Mouse (Mus musculus) large intestine, adult 2 months (tissue): Measurements from ENCODE around the gene Ptprt. TPM values are rescaled to one million over a fixed set of nuclear protein-coding genes. Genes with fewer than 3 reads are reported as not detected.

Experiments
- DNase-seq: peaks from one replicate; pipeline ENCODE4 v3.0.0-alpha.2; 2012; ENCODE audit warnings: low read depth, low spot score
- WGBS: fragments of 180-500 bp; shearing (Covaris S2); methylation state at CpG from one replicate; pipeline ENCODE4 v1.1.7; 2018; 5-methylcytosine and 5-hydroxymethylcytosine counted together
- polyA plus RNA-seq: library from polyadenylated mRNA; depleted of rRNA; stranded (reverse); fragments of >200 nt; gene quantifications from 2 replicates; pipeline ENCODE4 v1.2.3, GENCODE M21; 2012

Ptprt gene
- polyA plus RNA-seq, 1 experiment: 0.69 TPM

DNA sequence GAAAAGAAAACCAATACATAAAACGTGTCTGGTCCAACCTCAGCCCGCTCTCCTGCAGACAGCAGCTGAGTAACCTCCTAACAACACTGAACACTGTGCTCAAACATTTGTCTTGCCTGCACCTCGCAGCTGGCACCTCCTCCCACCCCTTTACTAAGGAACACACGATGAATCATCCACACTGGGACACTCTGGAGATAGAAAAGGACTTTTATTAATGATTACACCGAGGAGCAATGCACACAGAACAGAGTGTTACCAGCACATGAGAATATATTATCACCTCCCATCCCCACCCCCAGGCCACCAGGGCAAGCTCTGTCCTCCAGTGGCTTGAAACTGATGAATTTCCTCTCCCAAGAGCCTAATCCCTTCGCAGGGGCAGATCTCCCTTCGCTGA, 230.8 kb downstream of the Ptprt start:
- WGBS: 34% methylated on average over 7 of the region's 7 CpGs
- no peak for DNase-seq

DNA sequence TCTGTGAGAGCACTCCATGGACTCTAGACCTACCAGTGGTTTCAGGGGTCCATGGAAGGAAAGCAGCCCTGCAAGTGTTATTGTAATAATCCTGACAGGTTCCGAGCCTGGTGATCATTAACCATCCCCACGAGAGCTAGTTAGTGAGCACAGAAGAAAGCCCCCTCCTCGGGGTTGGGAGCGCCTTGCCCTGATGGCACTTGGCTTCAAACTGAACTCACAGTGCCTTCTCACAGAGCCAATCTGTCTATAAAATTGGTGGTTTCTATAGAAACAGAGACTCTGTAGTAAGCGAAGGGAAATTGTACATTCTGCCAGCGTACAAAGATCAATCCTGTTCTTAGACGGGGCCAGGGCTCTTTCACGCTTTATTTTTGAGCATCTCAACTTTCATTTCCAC, 234.8 kb downstream of the Ptprt start:
- 63% methylated on average over 8 of the region's 8 CpGs for WGBS
- no peak for DNase-seq

DNA sequence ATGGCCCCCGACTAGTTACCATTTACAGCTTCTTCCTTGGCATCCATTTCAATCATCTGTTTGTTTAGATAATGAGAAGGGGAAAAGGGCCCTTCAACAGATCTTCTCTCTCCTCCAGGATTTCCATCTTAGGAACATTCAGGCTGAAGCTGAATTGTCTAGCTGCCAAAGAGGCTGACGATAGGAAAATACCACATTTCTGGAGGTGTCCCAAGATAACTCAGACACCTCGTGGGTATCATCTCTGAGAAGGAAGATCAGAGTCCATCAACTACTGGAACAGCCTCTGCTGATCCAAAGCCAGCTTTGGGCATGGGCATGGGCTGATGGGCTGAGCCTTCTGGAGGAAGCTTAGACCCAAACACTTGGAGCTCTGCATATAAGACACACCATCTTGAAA, 242.8 kb downstream of the Ptprt start:
- no peak for DNase-seq
- 51% methylated on average over 3 of the region's 3 CpGs for WGBS

DNA sequence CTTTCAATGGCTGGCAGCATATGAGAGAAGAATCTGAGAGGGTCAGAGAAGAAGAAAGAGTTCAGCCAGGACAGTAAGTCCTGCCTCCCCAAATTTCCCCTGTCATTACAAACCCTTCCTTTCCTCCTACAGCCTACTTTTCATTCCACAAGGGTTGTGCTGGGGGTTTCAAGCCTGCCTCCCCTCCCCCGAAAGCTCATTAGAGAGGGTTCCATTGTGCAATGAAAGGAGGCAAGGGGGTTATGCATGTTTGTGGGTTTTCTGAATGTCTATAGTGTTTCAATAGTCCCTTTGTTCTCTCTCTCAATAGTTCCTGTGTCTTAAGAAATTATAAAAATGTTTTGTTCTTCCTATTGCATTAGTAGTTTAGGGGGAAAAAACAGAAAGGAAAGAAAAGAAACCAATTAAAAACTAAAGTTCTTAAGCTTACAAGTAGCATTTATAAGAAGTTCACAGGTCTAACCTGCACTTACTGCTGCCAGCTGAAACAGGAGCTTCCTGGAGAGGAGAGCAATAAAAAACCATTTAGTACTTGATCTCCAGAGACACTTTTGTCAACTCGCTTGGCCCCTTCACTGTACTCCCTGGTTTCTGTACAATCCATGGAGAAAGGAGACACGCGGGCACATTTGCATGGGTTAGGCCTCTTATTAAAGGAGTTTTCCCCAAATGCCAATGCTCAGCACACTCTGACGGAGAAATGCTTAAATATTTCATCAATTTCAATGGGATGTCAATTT, 247.7 kb downstream of the Ptprt start:
- no peak for DNase-seq
- WGBS: 81% methylated on average over 5 of the region's 5 CpGs

DNA sequence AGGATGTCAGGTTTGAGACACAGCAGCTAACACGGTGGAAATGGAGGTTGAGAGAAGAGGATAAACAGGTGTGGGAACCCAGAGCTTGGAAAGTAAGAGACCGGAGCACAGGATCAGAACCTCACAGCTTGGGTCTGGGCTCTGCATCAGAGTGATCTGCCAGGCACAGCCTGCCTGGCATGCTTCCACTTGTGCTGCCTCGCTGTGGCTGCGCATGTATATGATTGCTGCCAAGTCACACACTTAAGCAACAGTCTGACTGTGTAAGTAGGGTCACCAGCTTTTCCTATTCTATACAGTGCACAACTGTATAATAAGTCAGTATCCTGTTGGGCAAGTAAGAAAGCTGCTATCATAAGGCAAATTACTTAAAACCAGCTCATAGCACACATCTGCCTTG, 249.9 kb downstream of the Ptprt start:
- DNase-seq: no peak
- 71% methylated on average over 4 of the region's 4 CpGs for WGBS

- DNase-seq: no peak
- WGBS: 77% methylated on average over 8 of the region's 8 CpGs
These were observed 251.7 kb downstream of the Ptprt start for GRCm38 (mm10) chr2:162409245-162409644.

GRCm38 (mm10) chr2:162401316-162402100, 259.4 kb downstream of the Ptprt start:
- WGBS: 56% methylated on average over 6 of the region's 6 CpGs
- no peak for DNase-seq

DNA sequence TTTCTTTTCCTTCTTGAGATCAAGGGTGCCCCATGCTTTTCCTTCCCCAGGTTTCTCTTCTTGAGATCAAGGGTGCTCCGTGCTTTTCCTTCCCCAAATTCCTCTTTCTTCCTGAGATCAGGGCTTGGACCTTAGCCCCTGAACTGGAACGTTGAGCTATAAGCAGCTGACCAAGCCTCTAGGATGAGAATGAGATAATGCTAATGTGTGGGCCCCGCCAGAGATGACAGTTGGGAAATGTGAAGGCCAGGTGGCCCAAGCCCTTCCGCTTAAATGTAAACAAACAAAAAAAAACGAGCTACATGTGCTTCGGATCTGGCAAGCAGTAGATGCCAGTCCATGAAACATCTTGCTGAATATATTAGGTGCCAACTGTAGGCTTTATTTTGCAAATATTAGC, 266.3 kb downstream of the Ptprt start:
- DNase-seq: no peak
- WGBS: 28% methylated on average over 6 of the region's 6 CpGs

GRCm38 (mm10) chr2:162391834-162392233, 269.1 kb downstream of the Ptprt start:
- no peak for DNase-seq
- WGBS: 69% methylated on average over 4 of the region's 4 CpGs

DNA sequence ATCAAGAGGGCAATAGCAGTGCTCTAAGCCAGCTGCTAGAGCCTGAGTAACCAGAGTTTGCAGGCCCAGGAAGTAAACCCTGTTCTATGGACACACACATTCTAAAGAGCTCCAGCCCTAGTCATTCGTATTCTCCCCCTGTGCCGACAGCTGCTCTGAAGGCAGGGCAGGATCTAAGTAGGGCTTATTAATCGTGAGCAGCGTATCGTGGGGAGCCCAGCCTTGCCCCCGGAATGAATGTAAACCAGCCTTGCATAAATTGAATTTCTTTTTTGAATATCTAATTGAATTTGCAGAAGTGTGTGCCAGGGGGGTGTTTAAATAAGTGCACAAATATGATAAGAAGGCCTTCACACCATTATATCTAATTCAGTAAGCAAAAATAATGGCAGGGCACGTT, 283.6 kb downstream of the Ptprt start:
- no peak for DNase-seq

GRCm38 (mm10) chr2:162349047-162349446, 311.9 kb downstream of the Ptprt start:
- WGBS: 37% methylated on average over 1 of the region's 1 CpGs
- no peak for DNase-seq

More for the DNA sequence above, 283.6 kb downstream of the Ptprt start:
- 87% methylated on average over 7 of the region's 7 CpGs for WGBS

- no peak for DNase-seq
- WGBS: 63% methylated on average over 2 of the region's 2 CpGs
These were observed 319.1 kb downstream of the Ptprt start for GRCm38 (mm10) chr2:162341846-162342245.

DNA sequence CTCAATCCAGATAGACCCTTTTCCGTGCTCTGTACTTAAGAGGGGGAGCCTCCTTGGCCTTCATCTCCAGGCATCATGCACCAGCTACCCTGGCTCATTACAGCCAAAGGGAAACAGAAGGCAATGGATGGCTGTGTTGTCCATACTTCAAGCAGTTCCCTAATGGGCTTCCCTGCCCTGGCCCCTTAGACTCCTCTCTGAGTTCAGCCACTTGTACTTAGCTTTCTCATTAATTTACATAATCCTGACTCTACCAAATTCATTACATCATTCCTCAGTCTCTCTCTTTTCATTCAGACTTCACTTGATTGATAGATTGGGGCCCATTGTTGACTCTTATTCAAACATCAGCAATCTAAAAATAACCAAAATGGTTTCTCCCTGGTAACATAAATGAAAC, 320.7 kb downstream of the Ptprt start:
- 82% methylated on average over 1 of the region's 1 CpGs for WGBS
- no peak for DNase-seq

DNA sequence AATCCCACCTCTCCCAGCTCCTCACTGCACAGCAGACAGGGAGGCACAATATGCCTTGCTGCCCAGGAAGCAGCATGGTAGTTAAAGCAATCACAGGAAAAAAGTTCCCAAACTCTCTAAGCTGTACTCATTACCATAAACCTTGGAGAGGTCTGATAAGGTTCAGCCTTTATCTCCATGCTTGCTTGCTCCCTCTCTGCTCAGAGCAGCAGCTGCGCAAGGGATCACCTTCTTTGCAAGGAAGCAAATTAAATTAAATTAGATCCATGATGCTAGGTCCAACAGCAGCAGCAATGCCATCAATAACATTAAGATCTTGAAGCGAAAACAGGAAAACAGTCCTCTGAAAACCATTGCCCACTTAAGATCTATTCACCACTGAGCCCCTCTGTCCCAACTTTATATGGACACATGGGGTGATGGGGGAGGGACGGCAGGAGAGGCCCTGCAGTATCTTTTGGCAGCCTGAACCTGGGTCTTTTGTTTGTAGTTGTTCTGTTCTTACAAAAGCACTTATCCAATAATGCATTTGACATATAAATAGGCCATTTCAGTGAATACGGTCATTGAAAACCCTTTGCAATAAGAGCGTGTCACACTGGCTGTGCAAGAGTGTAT, 328.8 kb downstream of the Ptprt start:
- DNase-seq: no peak
- WGBS: 79% methylated on average over 5 of the region's 5 CpGs

GRCm38 (mm10) chr2:162329430-162329829, 331.5 kb downstream of the Ptprt start:
- WGBS: 85% methylated on average over 9 of the region's 9 CpGs
- DNase-seq: no peak

DNA sequence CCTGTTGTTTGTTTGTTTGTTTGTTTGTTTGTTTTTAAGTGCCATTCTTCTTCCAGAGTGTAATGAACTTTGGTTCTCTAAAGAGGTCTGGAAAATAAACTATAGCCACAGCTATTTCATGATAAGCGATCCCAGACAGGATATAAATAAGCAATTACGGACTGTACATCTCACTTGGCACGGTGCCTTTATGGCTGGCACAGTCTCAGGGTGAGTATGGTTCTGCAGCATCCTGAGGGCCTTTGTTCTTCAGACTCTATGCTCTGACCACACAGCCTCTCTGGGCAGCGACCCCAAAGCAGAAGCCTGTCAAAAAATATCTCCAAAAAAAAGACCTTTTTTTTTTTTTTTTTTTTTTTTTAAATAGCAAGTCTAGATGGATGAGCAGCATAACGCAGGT, 338.5 kb downstream of the Ptprt start:
- WGBS: 66% methylated on average over 5 of the region's 5 CpGs
- no peak for DNase-seq

DNA sequence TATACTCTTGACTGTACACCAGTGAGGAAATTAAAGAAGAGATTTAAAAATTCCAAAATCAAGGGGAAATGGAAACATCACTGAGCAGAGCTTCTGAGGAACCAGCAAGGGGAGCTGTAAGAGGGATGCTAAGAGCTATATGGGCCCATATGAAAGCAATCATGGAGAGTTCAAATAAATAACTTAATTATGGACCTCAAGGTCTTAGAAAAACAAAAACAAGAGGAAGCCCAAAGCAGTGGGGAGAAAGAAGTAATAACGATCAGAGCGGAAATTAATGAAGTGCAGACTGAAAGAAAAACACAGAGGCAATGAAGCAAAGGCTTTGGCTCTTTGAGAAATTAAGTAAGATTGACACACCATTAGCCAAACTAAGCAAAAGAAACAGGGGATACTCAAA, 353.0 kb downstream of the Ptprt start:
- 95% methylated on average over 2 of the region's 2 CpGs for WGBS

DNA sequence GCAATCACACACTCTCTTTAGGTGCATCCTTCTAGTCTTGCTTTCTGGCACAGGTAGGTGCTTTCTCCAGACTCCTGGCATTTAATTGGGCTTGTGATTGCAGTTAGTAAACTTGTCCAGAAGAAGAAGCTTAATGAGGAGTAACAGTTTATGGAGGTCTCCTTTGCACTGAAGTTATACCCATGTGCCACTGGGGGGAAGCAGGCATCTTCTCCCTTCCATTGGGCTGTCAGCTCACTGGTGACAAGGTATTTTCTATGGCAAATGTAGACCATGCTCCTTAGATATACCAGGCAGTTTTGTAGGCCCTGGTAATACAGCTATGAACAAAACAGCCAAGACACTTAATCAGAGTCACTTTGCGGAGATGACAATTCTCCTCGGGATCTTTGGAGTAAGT, 366.9 kb downstream of the Ptprt start:
- WGBS: 91% methylated on average over 2 of the region's 2 CpGs
- DNase-seq: no peak

More for the DNA sequence above, 353.0 kb downstream of the Ptprt start:
- DNase-seq: no peak

DNA sequence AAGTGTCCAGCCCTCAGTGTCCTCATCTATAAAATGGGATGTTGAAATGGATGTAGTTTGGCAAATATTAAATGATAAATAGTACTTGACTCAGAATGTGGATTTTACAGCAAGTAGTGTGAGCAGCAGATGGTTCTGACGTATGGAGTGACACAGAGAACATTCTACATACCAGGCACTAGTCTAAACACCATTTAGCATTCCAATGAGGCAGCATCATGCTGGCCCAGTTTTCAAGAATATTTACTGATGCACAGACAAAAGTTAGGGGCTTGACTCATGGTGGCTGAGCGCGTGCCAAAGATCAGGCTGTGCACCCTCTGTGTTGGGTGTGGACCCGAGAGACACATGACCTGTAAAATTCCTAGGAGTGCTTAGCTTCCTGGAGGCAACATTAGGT, 378.3 kb downstream of the Ptprt start:
- 62% methylated on average over 4 of the region's 4 CpGs for WGBS
- DNase-seq: no peak

GRCm38 (mm10) chr2:162282121-162282520, 378.8 kb downstream of the Ptprt start:
- WGBS: 50% methylated on average over 10 of the region's 10 CpGs
- no peak for DNase-seq

- DNase-seq: no peak
- 68% methylated on average over 4 of the region's 4 CpGs for WGBS
These were observed 387.1 kb downstream of the Ptprt start for GRCm38 (mm10) chr2:162273826-162274225.
